Mouse (Mus musculus) midbrain, embryonic 11.5 days (tissue): Measurements from ENCODE around the gene Mapkapk2. TPM values are rescaled to one million over a fixed set of nuclear protein-coding genes. Genes with fewer than 3 reads are reported as not detected.

Source experiments
- ATAC-seq: fragments of 200-750 bp; cut with Nextera tagmentation; 2 replicates; pipeline ENCODE4 v1.8.0; 2017; ENCODE audit warnings: moderate TSS enrichment, moderate library complexity; ENCODE audit not compliant: low FRiP score
- DNase-seq: peaks from one replicate; pipeline ENCODE4 v3.0.0; 2015; ENCODE audit warnings: low spot score; ENCODE audit errors: missing footprints
- H3K27ac ChIP-seq: fragments of 300-500 bp; sonication (generic); 2 replicates; pipeline ENCODE4 v1.5.1; 2014; ENCODE audit warnings: low read depth, low read length
- H3K27me3 ChIP-seq: fragments of 300-500 bp; sonication (generic); 2 replicates; pipeline ENCODE4 v1.6.1; 2014; ENCODE audit warnings: mild to moderate bottlenecking, low read length, moderate library complexity, mixed read lengths; ENCODE audit not compliant: control insufficient read depth, insufficient read depth
- H3K36me3 ChIP-seq: fragments of 300-500 bp; sonication (generic); 2 replicates; pipeline ENCODE4 v1.6.1; 2014; ENCODE audit warnings: mild to moderate bottlenecking, low read length, moderate library complexity, mixed read lengths; ENCODE audit not compliant: control insufficient read depth, insufficient read depth
- H3K4me1 ChIP-seq: fragments of 300-500 bp; sonication (generic); 2 replicates; pipeline ENCODE4 v1.6.1; 2014; ENCODE audit warnings: low read length; ENCODE audit not compliant: control insufficient read depth, insufficient read depth
- H3K4me2 ChIP-seq: fragments of 300-500 bp; sonication (generic); 2 replicates; pipeline ENCODE4 v1.6.1; 2014; ENCODE audit warnings: mild to moderate bottlenecking, moderate library complexity
- H3K4me3 ChIP-seq: fragments of 300-500 bp; sonication (generic); 2 replicates; pipeline ENCODE4 v1.5.1; 2014; ENCODE audit warnings: low read depth, low read length
- H3K9ac ChIP-seq: fragments of 300-500 bp; sonication (generic); 2 replicates; pipeline ENCODE4 v1.6.1; 2014; ENCODE audit warnings: low read length
- H3K9me3 ChIP-seq: fragments of 300-500 bp; sonication (generic); 2 replicates; pipeline ENCODE4 v1.6.1; 2016; ENCODE audit warnings: low read length; ENCODE audit not compliant: control insufficient read depth
- WGBS: fragments of 180-500 bp; shearing (Covaris S2); extraction: QIAGEN DNeasy Blood & Tissue Kit; methylation state at CpG from one replicate; pipeline ENCODE4 v1.1.7; 2014; 5-methylcytosine and 5-hydroxymethylcytosine counted together
- polyA plus RNA-seq: library from polyadenylated mRNA; unstranded; fragments of >200 nt; fragmentation: Nextera tagmentation; extraction: Ambion mirVana; gene quantifications from 2 replicates; pipeline ENCODE4 v1.2.1, GENCODE M21; 2014

Mapkapk2 gene
- polyA plus RNA-seq, 1 experiment from 2014 or later: 56.0 TPM

GRCm38 (mm10) chr1:131089525-131090127, 8.0 kb downstream of the Mapkapk2 start:
- ATAC-seq: no peak
- H3K4me3 ChIP-seq: no peak overlapping the region
- 82% methylated on average over 2 of the region's 2 CpGs for WGBS
- H3K4me2 ChIP-seq: no peak overlapping the region
- H3K36me3 ChIP-seq: no peaks in the 10 kb centered on the region
- peaks cover 62% of the 10 kb centered on the region for H3K4me1 ChIP-seq
- H3K27ac ChIP-seq: no peak overlapping the region
- no peaks in the 10 kb centered on the region for H3K9me3 ChIP-seq
- no peaks in the 10 kb centered on the region for H3K27me3 ChIP-seq
- no peak overlapping the region for H3K9ac ChIP-seq
- no peak for DNase-seq

- H3K4me1 ChIP-seq: peaks cover 64% of the 10 kb centered on the region
- H3K4me2 ChIP-seq: 0 out of 2 replicates have a peak overlapping the region, but pooled peaks have one; percentile 6
- no peaks in the 10 kb centered on the region for H3K27me3 ChIP-seq
- ATAC-seq (no peak), DNase-seq (no peak)
- H3K9me3 ChIP-seq: no peaks in the 10 kb centered on the region
- no peaks in the 10 kb centered on the region for H3K36me3 ChIP-seq
- no peak overlapping the region; the same call in 1 of the 2 replicates for H3K4me3 ChIP-seq
- H3K9ac ChIP-seq: peak overlapping the region; percentile 16; the same call in 1 of the 2 replicates
- H3K27ac ChIP-seq: no peak overlapping the region
- 49% methylated on average over 11 of the region's 11 CpGs for WGBS
These were observed 9.1 kb downstream of the Mapkapk2 start for GRCm38 (mm10) chr1:131088547-131088946.

- Histone ChIP-seq H3K9ac (peak overlapping the region; percentile 40), H3K27ac (peak overlapping the region; percentile 72), H3K4me2 (peak overlapping the region; percentile 13; the same call in 1 of the 2 replicates), H3K4me3 (no peak overlapping the region), H3K27me3 (no peaks in the 10 kb centered on the region), H3K9me3 (no peaks in the 10 kb centered on the region), H3K36me3 (no peaks in the 10 kb centered on the region), H3K4me1 (peaks cover 64% of the 10 kb centered on the region)
- DNase-seq (no peak), ATAC-seq (peak; percentile 28)
- WGBS: 41% methylated on average over 7 of the region's 7 CpGs
These were observed 10.7 kb downstream of the Mapkapk2 start for GRCm38 (mm10) chr1:131086907-131087306.

- Histone ChIP-seq H3K4me2 (peak overlapping the region; percentile 13; the same call in 1 of the 2 replicates), H3K4me3 (no peak overlapping the region), H3K36me3 (no peaks in the 10 kb centered on the region), H3K27ac (peak overlapping the region; percentile 72), H3K27me3 (no peaks in the 10 kb centered on the region), H3K9ac (peak overlapping the region; percentile 40), H3K9me3 (no peaks in the 10 kb centered on the region), H3K4me1 (peaks cover 66% of the 10 kb centered on the region)
- DNase-seq: peak; percentile 86
- peak; percentile 54 for ATAC-seq
- 3% methylated on average over 4 of the region's 4 CpGs for WGBS
These were observed 11.5 kb downstream of the Mapkapk2 start for GRCm38 (mm10) chr1:131085957-131086739.

GRCm38 (mm10) chr1:131085272-131085671, 12.4 kb downstream of the Mapkapk2 start:
- Histone ChIP-seq H3K9me3 (no peaks in the 10 kb centered on the region), H3K4me3 (no peak overlapping the region), H3K27ac (no peak overlapping the region), H3K27me3 (no peaks in the 10 kb centered on the region), H3K9ac (no peak overlapping the region), H3K4me2 (no peak overlapping the region), H3K4me1 (peaks cover 67% of the 10 kb centered on the region), H3K36me3 (no peaks in the 10 kb centered on the region)
- no peak for DNase-seq
- no peak for ATAC-seq
- 78% methylated on average over 3 of the region's 3 CpGs for WGBS

GRCm38 (mm10) chr1:131084289-131084688, 13.3 kb downstream of the Mapkapk2 start:
- WGBS: 28% methylated on average over 8 of the region's 8 CpGs
- Histone ChIP-seq H3K4me3 (no peak overlapping the region), H3K4me2 (no peak overlapping the region), H3K4me1 (peaks cover 72% of the 10 kb centered on the region), H3K9me3 (no peaks in the 10 kb centered on the region), H3K27ac (no peak overlapping the region; the same call in 1 of the 2 replicates), H3K27me3 (no peaks in the 10 kb centered on the region), H3K9ac (no peak overlapping the region), H3K36me3 (no peaks in the 10 kb centered on the region)
- ATAC-seq: peak; percentile 25
- no peak for DNase-seq

GRCm38 (mm10) chr1:131083609-131084008, 14.0 kb downstream of the Mapkapk2 start:
- Histone ChIP-seq H3K4me3 (no peak overlapping the region), H3K4me2 (no peak overlapping the region), H3K9me3 (no peaks in the 10 kb centered on the region), H3K27me3 (no peaks in the 10 kb centered on the region), H3K36me3 (no peaks in the 10 kb centered on the region), H3K9ac (no peak overlapping the region), H3K4me1 (peaks cover 71% of the 10 kb centered on the region), H3K27ac (no peak overlapping the region)
- DNase-seq: no peak
- WGBS: 63% methylated on average over 4 of the region's 4 CpGs
- no peak for ATAC-seq

- ATAC-seq (no peak), DNase-seq (no peak)
- H3K9me3 ChIP-seq: no peaks in the 10 kb centered on the region
- H3K27me3 ChIP-seq: no peaks in the 10 kb centered on the region
- no peak overlapping the region for H3K4me2 ChIP-seq
- H3K27ac ChIP-seq: no peak overlapping the region
- peaks cover 70% of the 10 kb centered on the region for H3K4me1 ChIP-seq
- H3K36me3 ChIP-seq: no peaks in the 10 kb centered on the region
- H3K9ac ChIP-seq: no peak overlapping the region
- 72% methylated on average over 5 of the region's 5 CpGs for WGBS
- no peak overlapping the region for H3K4me3 ChIP-seq
These were observed 14.5 kb downstream of the Mapkapk2 start for GRCm38 (mm10) chr1:131083122-131083521.

GRCm38 (mm10) chr1:131080686-131081085, 16.9 kb downstream of the Mapkapk2 start:
- Histone ChIP-seq H3K4me1 (peaks cover 62% of the 10 kb centered on the region), H3K36me3 (no peaks in the 10 kb centered on the region; the same call in 1 of the 2 replicates), H3K9ac (no peak overlapping the region), H3K27me3 (no peaks in the 10 kb centered on the region), H3K9me3 (no peaks in the 10 kb centered on the region; the same call in 1 of the 2 replicates), H3K4me2 (no peak overlapping the region), H3K4me3 (no peak overlapping the region), H3K27ac (no peak overlapping the region)
- ATAC-seq (no peak), DNase-seq (no peak)
- 96% methylated on average over 1 of the region's 1 CpGs for WGBS
